Mouse (Mus musculus): ENCODE measurements around the gene Klf2. TPM values are rescaled to one million over a fixed set of nuclear protein-coding genes. Genes with fewer than 3 reads are reported as not detected.

Gene Klf2
- polyA plus RNA-seq, 1 experiment from 2014 or later, result 3.6 TPM

- WGBS, result 73% methylated on average over 2 of the region's 2 CpGs
- Histone ChIP-seq H3K4me2 (ENCODE audit: low read depth, low read length) (no peak overlapping the region), H3K27ac (ENCODE audit: low read length) (no peak overlapping the region), H3K9me3 (ENCODE audit: control insufficient read depth, low read length) (no peaks in the 10 kb centered on the region), H3K4me1 (ENCODE audit: control insufficient read depth, insufficient read depth, low read length) (peaks cover 5% of the 10 kb centered on the region), H3K36me3 (ENCODE audit: control insufficient read depth, insufficient read depth, low read length) (no peaks in the 10 kb centered on the region), H3K9ac (ENCODE audit: low read depth, low read length) (no peak overlapping the region), H3K27me3 (replicated peaks; ENCODE audit: control insufficient read depth, insufficient read depth, low read length) (peaks cover 24% of the 10 kb centered on the region), H3K4me3 (ENCODE audit: low read length) (no peak overlapping the region)
- no peak for ATAC-seq
These were observed 5.9 kb downstream of the Klf2 start for GRCm38 (mm10) chr8:72324708-72325107.

GRCm38 (mm10) chr8:72329116-72329515, 10.3 kb downstream of the Klf2 start:
- Histone ChIP-seq H3K4me3 (ENCODE audit: low read length) (no peak overlapping the region), H3K9me3 (ENCODE audit: control insufficient read depth, low read length) (no peaks in the 10 kb centered on the region), H3K27me3 (replicated peaks; ENCODE audit: control insufficient read depth, insufficient read depth, low read length) (no peaks in the 10 kb centered on the region), H3K4me2 (ENCODE audit: low read depth, low read length) (no peak overlapping the region), H3K4me1 (ENCODE audit: control insufficient read depth, insufficient read depth, low read length) (no peaks in the 10 kb centered on the region), H3K27ac (ENCODE audit: low read length) (no peak overlapping the region), H3K9ac (ENCODE audit: low read depth, low read length) (no peak overlapping the region), H3K36me3 (ENCODE audit: control insufficient read depth, insufficient read depth, low read length) (no peaks in the 10 kb centered on the region)
- no peak for ATAC-seq
- WGBS, result 79% methylated on average over 3 of the region's 3 CpGs

GRCm38 (mm10) chr8:72330806-72331516, 12.1 kb downstream of the Klf2 start:
- no peak for ATAC-seq
- H3K9ac ChIP-seq (ENCODE audit: low read depth, low read length), result no peak overlapping the region
- H3K4me1 ChIP-seq (ENCODE audit: control insufficient read depth, insufficient read depth, low read length), result no peaks in the 10 kb centered on the region
- H3K36me3 ChIP-seq (ENCODE audit: control insufficient read depth, insufficient read depth, low read length), result no peaks in the 10 kb centered on the region
- H3K4me2 ChIP-seq (ENCODE audit: low read depth, low read length), result no peak overlapping the region
- no peaks in the 10 kb centered on the region for H3K27me3 ChIP-seq (replicated peaks; ENCODE audit: control insufficient read depth, insufficient read depth, low read length)
- no peaks in the 10 kb centered on the region for H3K9me3 ChIP-seq (ENCODE audit: control insufficient read depth, low read length)
- 78% methylated on average over 6 of the region's 6 CpGs for WGBS
- H3K4me3 ChIP-seq (ENCODE audit: low read length), result no peak overlapping the region
- H3K27ac ChIP-seq (ENCODE audit: low read length), result no peak overlapping the region

GRCm38 (mm10) chr8:72331631-72332030, 12.8 kb downstream of the Klf2 start:
- no peak for ATAC-seq
- no peaks in the 10 kb centered on the region for H3K4me1 ChIP-seq (ENCODE audit: control insufficient read depth, insufficient read depth, low read length)
- no peaks in the 10 kb centered on the region for H3K36me3 ChIP-seq (ENCODE audit: control insufficient read depth, insufficient read depth, low read length)
- no peak overlapping the region for H3K27ac ChIP-seq (ENCODE audit: low read length)
- H3K9ac ChIP-seq (ENCODE audit: low read depth, low read length), result no peak overlapping the region
- WGBS, result 90% methylated on average over 4 of the region's 4 CpGs
- no peak overlapping the region for H3K4me2 ChIP-seq (ENCODE audit: low read depth, low read length)
- no peaks in the 10 kb centered on the region for H3K27me3 ChIP-seq (replicated peaks; ENCODE audit: control insufficient read depth, insufficient read depth, low read length)
- H3K4me3 ChIP-seq (ENCODE audit: low read length), result no peak overlapping the region
- no peaks in the 10 kb centered on the region for H3K9me3 ChIP-seq (ENCODE audit: control insufficient read depth, low read length)

GRCm38 (mm10) chr8:72333429-72334143, 14.8 kb downstream of the Klf2 start:
- ATAC-seq, result no peak
- Histone ChIP-seq H3K27me3 (replicated peaks; ENCODE audit: control insufficient read depth, insufficient read depth, low read length) (no peaks in the 10 kb centered on the region), H3K4me2 (ENCODE audit: low read depth, low read length) (no peak overlapping the region)

GRCm38 (mm10) chr8:72334144-72334641, 15.4 kb downstream of the Klf2 start:
- no peak for ATAC-seq
- no peaks in the 10 kb centered on the region for H3K9me3 ChIP-seq (ENCODE audit: control insufficient read depth, low read length)
- H3K4me1 ChIP-seq (ENCODE audit: control insufficient read depth, insufficient read depth, low read length), result no peaks in the 10 kb centered on the region
- H3K27me3 ChIP-seq (replicated peaks; ENCODE audit: control insufficient read depth, insufficient read depth, low read length), result no peaks in the 10 kb centered on the region
- H3K4me3 ChIP-seq (ENCODE audit: low read length), result no peak overlapping the region
- no peak overlapping the region for H3K9ac ChIP-seq (ENCODE audit: low read depth, low read length)
- WGBS, result 78% methylated on average over 4 of the region's 4 CpGs
- H3K4me2 ChIP-seq (ENCODE audit: low read depth, low read length), result no peak overlapping the region
- H3K36me3 ChIP-seq (ENCODE audit: control insufficient read depth, insufficient read depth, low read length), result no peaks in the 10 kb centered on the region
- no peak overlapping the region for H3K27ac ChIP-seq (ENCODE audit: low read length)

More at GRCm38 (mm10) chr8:72333429-72334143, 14.8 kb downstream of the Klf2 start:
- 54% methylated on average over 3 of the region's 3 CpGs for WGBS
- Histone ChIP-seq H3K27ac (ENCODE audit: low read length) (no peak overlapping the region), H3K36me3 (ENCODE audit: control insufficient read depth, insufficient read depth, low read length) (no peaks in the 10 kb centered on the region), H3K4me3 (ENCODE audit: low read length) (no peak overlapping the region), H3K9me3 (ENCODE audit: control insufficient read depth, low read length) (no peaks in the 10 kb centered on the region), H3K4me1 (ENCODE audit: control insufficient read depth, insufficient read depth, low read length) (no peaks in the 10 kb centered on the region), H3K9ac (ENCODE audit: low read depth, low read length) (no peak overlapping the region)

GRCm38 (mm10) chr8:72336273-72336672, 17.4 kb downstream of the Klf2 start:
- ATAC-seq, result no peak
- Histone ChIP-seq H3K4me3 (ENCODE audit: low read length) (no peak overlapping the region), H3K27ac (ENCODE audit: low read length) (no peak overlapping the region), H3K36me3 (ENCODE audit: control insufficient read depth, insufficient read depth, low read length) (0 out of 2 replicates have a peak, but pooled peaks cover 3% of the 10 kb centered on the region), H3K9me3 (ENCODE audit: control insufficient read depth, low read length) (no peaks in the 10 kb centered on the region), H3K4me2 (ENCODE audit: low read depth, low read length) (no peak overlapping the region), H3K4me1 (ENCODE audit: control insufficient read depth, insufficient read depth, low read length) (no peaks in the 10 kb centered on the region), H3K9ac (ENCODE audit: low read depth, low read length) (no peak overlapping the region), H3K27me3 (replicated peaks; ENCODE audit: control insufficient read depth, insufficient read depth, low read length) (no peaks in the 10 kb centered on the region)
- WGBS, result 76% methylated on average over 2 of the region's 2 CpGs

GRCm38 (mm10) chr8:72337034-72337433, 18.2 kb downstream of the Klf2 start:
- no peaks in the 10 kb centered on the region for H3K27me3 ChIP-seq (replicated peaks; ENCODE audit: control insufficient read depth, insufficient read depth, low read length)
- no peak overlapping the region for H3K4me3 ChIP-seq (ENCODE audit: low read length)
- no peaks in the 10 kb centered on the region for H3K9me3 ChIP-seq (ENCODE audit: control insufficient read depth, low read length)
- no peak overlapping the region for H3K4me2 ChIP-seq (ENCODE audit: low read depth, low read length)
- H3K9ac ChIP-seq (ENCODE audit: low read depth, low read length), result no peak overlapping the region
- ATAC-seq, result no peak
- 0 out of 2 replicates have a peak, but pooled peaks cover 5% of the 10 kb centered on the region for H3K36me3 ChIP-seq (ENCODE audit: control insufficient read depth, insufficient read depth, low read length)
- H3K27ac ChIP-seq (ENCODE audit: low read length), result no peak overlapping the region
- no peaks in the 10 kb centered on the region for H3K4me1 ChIP-seq (ENCODE audit: control insufficient read depth, insufficient read depth, low read length)

- H3K36me3 ChIP-seq (ENCODE audit: control insufficient read depth, insufficient read depth, low read length), result 0 out of 2 replicates have a peak, but pooled peaks cover 5% of the 10 kb centered on the region
- WGBS, result 90% methylated on average over 5 of the region's 5 CpGs
- H3K9me3 ChIP-seq (ENCODE audit: control insufficient read depth, low read length), result no peaks in the 10 kb centered on the region
- ATAC-seq, result no peak
- H3K4me3 ChIP-seq (ENCODE audit: low read length), result no peak overlapping the region
- H3K4me2 ChIP-seq (ENCODE audit: low read depth, low read length), result no peak overlapping the region
- H3K9ac ChIP-seq (ENCODE audit: low read depth, low read length), result no peak overlapping the region
- H3K27ac ChIP-seq (ENCODE audit: low read length), result no peak overlapping the region
- no peaks in the 10 kb centered on the region for H3K27me3 ChIP-seq (replicated peaks; ENCODE audit: control insufficient read depth, insufficient read depth, low read length)
- no peaks in the 10 kb centered on the region for H3K4me1 ChIP-seq (ENCODE audit: control insufficient read depth, insufficient read depth, low read length)
These were observed 23.9 kb downstream of the Klf2 start for GRCm38 (mm10) chr8:72342556-72343300.
